Mouse (Mus musculus): Measurements from ENCODE around the gene Mavs. TPM values are rescaled to one million over a fixed set of nuclear protein-coding genes. Genes with fewer than 3 reads are reported as not detected.

Mavs gene
- 10 to 100 TPM; 41.4 to 43.7 TPM for total RNA-seq (2021)
- long read RNA-seq, experiment 1, transcript Mavs-202 (7 exons, 3,057 nt), result minor isoform, 13 of 49 reads
- long read RNA-seq, experiment 1, transcript Mavs-201 (7 exons, 2,867 nt), result major isoform, 16 of 49 reads
- long read RNA-seq, experiment 1, partial matches to known transcripts, result 6 of 49 reads
- long read RNA-seq, experiment 1, other reads (novel, unspliced or antisense), result 14 of 49 reads
- long read RNA-seq, experiment 2, transcript Mavs-202 (7 exons, 3,057 nt), result minor isoform, 13 of 55 reads
- long read RNA-seq, experiment 2, transcript Mavs-201 (7 exons, 2,867 nt), result major isoform, 21 of 55 reads
- long read RNA-seq, experiment 2, partial matches to known transcripts, result 7 of 55 reads
- long read RNA-seq, experiment 2, other reads (novel, unspliced or antisense), result 14 of 55 reads

DNA sequence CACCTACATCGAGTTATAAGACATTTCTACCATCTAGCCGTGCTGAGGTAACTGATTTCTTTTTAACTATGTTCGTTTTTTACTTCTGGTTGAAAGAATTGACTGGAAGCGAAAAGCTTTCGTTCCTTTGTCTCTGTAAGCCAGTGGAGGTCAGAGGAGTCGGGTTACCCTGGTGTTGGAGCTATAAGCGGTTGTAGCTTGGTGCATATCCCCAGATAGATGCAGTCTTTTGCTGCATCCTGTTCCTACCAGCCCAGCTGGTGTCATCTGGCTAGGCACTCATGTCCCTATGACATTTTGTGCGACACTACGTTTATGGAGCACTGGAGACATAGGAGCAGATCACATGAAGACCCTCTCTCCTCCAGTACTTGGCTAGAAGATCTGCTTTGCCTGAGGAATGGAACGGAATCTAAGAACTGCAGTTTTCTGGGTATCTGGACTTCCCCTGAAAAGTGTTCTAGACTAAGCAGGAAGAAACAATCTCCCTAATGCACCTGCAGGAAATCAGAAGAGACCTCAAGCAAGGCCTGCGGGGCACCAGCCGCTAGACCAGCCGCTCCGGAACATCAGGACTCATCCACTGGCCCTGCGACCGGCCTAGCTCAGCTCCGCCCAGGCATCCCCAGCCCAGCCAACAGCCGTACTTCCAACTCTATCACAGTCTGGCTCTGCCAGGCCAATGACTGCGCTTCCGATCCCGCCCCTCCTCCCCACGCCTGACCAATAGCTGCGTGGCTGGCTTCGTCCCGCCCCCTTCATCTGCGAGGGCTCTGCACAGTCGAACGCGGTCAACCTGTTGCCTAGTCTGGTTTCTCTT is at the start of gene Mavs:
Gene Mavs, plus strand, starts transcription at position 757 of the 820 bp plus-strand sequence.
- DNase-seq (ENCODE audit: low spot score), result peak; percentile 96

- DNase-seq (ENCODE audit: low spot score), result no peak
Observed at GRCm38 (mm10) chr2:131186343-131186742, 47.5 kb upstream of the Mavs start.

DNA sequence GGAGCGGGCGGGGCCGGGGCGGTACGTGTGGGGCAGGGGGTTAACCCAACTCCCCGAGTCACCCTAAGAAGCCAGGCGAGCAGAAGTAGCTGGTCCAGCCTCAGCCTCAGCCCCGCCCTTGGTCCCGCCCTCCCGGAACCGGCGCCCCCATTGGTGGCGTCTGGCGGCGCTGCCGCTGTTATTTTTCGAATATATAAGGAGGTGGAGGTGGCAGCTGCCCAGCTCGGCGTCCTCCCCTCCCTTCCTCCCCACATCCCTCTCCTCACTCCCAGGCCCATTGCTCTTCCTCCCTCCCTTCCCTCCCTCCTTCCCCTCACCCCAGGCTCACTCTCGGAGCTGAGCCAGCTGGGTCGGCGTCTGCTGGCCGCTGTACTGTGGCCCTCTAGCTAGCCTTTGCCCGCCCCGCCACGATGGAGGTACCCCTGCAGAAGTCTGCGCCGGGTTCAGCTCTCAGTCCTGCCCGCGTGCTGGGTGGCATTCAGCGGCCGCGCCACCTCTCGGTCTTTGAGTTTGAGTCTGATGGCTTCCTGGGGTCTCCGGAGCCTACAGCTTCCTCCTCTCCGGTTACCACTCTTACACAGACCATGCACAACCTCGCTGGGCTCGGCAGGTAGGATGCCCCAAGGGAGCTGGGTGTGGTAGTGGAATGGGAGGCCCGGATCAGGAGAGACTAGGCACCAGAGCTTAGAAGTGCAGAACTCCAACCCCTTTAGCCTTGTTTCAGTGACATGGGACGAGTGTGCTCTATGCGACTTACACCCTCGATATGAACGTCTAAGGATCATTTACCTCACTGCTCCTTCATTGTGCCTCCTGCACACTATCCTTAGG is 46.9 kb upstream of the Mavs start, which contains the start of the genes Cdc25b and Spef1:
Gene Cdc25b, plus strand, starts transcription at position 179 of the 831 bp plus-strand sequence.
Gene Spef1, minus strand, starts transcription at position 512 of the 831 bp plus-strand sequence.
- DNase-seq (ENCODE audit: low spot score), result peak; percentile 76

DNA sequence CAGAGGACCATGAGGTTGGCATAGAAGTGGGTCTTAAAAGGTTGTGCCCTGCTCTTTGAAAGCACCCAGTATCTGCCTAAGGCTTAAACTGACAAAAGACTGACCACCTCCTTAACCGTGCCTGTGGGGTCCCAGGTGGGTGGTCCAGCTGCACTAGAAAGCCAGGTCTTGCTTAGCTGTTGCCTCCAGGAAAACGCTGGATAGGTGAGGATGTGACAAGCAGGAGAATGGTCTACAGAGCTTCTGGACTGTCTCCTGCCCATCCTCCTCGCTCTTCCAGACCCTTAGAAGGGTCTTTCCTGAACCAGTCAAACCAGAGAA is 46.3 kb upstream of the Mavs start:
- no peak for DNase-seq (ENCODE audit: low spot score)

- no peak for DNase-seq (ENCODE audit: low spot score)
Observed at GRCm38 (mm10) chr2:131188311-131188710, 45.6 kb upstream of the Mavs start.

DNA sequence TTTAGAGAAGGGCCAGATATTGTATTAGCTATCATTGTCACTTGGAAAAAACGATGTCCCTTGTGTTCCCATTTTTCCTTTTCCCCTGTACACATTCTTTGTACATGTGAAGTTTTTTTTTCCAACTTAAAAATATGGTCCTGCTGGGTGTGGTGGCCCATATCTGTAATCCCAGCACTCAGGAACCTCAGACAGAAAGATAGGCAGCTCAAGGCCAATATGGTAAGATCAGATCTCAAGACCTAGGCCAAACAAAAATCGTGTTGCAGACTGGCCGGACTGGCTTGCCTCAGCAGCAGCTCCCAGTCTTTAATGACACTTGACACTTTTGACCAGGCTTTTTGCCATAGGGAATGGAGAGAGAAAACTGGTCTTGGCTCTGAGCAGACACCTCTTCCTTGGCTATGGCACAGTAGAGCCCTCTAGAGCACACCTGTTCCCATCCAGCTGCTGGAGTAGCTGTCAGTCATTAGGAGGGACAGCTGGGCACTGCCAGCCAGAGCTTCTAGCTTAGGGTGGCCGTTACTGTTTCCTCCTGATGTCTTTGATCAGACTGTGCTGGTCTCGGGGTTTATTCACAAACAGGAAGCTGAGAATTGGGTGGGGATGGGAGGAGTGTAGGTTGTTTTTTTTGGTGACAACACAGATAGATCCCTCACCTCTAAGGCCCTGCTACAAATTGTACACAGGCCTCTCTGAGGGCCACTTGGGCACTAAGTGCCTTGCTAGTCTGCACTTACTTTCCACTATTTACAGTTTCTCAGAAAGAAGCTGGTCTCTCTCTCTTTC is 44.1 kb upstream of the Mavs start:
- peak; percentile 61 for DNase-seq (ENCODE audit: low spot score)

DNA sequence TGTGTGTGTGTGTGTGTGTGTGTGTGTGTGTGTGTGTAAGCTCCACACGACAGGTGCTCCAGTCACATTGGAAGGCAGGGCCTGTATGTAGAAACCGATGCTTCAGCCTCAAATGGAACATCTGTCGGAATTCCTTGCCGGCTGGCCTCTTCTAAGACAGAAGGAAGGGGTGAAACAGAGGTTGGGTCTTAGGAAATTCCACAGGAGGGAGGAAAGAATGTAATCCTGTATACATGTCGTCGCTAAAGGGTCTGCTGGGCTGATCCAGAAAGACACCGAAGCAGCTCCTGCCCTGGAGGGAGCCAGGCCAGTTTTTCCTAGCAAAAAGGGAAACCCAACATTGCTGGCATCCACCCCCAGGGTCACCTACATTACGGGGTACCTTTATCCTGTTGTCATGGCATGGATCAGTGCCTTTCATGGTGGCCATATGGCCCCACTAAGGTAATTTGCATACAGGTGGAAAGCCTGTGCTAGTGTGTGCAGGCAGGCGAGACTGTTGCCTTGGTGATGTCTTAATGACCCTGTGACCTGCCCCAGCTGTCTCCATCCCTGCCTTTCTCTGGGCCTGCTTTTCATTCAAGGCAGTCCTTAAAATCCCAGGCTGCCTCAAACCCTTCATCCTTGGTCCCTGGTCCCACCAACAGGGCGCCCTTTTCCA is 43.4 kb upstream of the Mavs start:
- DNase-seq (ENCODE audit: low spot score), result no peak

- DNase-seq (ENCODE audit: low spot score), result no peak
Observed at GRCm38 (mm10) chr2:131191005-131191390, 42.9 kb upstream of the Mavs start.

GRCm38 (mm10) chr2:131196606-131197316 is 37.1 kb upstream of the Mavs start:
- DNase-seq (ENCODE audit: low spot score), result no peak

- DNase-seq (ENCODE audit: low spot score), result no peak
Observed at GRCm38 (mm10) chr2:131200710-131201109, 33.2 kb upstream of the Mavs start.

DNA sequence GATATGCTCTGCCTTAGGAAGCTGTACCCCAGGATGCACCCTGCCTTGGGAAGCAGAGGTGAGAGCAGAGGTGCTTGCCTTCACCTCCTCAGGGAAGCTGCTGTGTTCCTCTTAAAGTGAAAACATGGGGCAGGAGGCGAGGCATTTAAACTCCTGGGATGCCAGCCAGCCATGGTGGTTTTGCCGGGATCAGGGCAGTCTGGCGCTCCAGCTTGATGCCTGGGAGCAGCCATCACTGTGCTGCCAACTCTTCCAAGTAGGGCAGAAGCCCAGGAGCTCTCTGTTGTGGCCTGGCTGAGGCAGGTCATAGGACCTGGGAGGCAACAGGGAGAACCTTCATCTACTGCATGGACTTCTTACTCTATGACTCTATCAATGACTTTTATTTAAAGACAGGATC is 32.6 kb upstream of the Mavs start:
- no peak for DNase-seq (ENCODE audit: low spot score)

DNA sequence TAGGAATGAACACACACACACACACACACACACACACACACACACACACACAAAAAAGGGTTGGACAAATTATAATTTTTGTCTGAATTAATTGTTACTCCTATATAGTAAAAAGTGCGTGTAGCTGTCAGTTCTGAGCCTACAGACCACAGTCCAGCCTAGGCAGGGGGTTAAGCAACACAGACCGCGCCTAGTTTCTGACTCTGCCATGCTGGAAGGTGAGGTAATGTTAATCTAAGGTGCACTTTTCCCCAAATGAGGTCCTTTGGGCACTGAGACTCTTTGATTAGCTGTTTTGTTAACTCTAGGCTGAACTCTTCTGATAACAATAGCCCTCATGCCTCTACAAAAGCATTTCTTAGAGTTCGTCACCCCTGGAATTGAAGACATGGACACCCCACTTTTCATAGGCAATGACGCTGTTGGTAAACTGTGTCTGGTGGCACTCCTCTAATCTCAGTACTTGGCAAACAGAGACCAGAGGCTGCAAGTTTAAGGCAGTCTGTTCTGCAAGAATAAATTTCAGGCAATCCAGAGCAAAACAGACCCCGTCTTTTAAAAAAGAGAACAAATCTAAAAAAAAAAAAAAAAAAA is 29.9 kb upstream of the Mavs start:
- DNase-seq (ENCODE audit: low spot score), result no peak

DNA sequence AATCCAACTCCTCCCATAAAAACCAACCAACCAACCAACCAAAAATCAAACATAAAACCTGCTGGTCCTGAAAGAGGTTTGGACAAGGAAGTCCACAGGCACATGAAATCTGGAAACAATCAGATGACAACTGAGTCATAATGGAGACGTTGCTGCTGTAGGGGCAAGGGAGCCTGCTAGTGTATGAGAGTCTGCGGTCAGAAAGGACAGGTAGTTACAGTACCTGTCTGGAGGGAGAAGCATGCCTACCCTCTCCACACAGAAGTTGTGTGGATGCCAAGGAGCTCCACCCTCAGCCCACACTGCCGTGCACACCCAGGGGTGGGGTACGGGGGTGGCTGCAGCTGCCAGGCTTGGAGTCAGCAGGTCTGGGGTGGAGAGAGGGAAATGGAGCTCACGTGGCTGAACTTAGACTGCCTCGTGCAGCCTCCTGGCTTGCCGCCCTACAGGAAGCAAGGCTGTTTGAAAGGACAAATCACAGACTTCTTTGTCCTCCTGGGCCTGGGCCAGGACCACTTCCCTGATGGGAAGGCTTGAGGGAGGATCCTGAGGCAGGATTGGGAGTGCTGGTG is 29.4 kb upstream of the Mavs start:
- DNase-seq (ENCODE audit: low spot score), result peak; percentile 95

- no peak for DNase-seq (ENCODE audit: low spot score)
Observed at GRCm38 (mm10) chr2:131205521-131206182, 28.2 kb upstream of the Mavs start.

DNA sequence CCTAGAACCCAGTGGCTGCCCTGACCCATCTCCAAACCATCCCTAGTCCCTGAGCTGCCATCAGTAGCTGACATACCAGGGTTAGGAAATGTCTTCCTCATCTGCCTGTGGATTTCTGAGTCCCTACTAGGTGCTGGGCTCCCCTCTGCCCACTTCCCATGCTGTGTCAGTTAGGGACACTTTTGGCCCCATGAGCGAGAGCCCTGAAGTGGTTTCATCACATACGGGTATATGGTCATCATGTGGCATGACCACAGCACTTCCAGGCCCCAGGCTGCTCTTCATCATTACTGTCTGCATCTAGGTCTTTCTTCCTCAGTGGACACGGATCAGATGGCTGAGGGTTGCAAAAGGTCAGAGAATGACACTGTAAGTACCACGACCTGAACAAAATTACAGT is 27.1 kb upstream of the Mavs start, which contains the start of gene Ap5s1:
Gene Ap5s1, plus strand, starts transcription at position 301 of the 400 bp plus-strand sequence.
- DNase-seq (ENCODE audit: low spot score), result no peak

- no peak for DNase-seq (ENCODE audit: low spot score)
Observed at GRCm38 (mm10) chr2:131208356-131208755, 25.5 kb upstream of the Mavs start.

DNA sequence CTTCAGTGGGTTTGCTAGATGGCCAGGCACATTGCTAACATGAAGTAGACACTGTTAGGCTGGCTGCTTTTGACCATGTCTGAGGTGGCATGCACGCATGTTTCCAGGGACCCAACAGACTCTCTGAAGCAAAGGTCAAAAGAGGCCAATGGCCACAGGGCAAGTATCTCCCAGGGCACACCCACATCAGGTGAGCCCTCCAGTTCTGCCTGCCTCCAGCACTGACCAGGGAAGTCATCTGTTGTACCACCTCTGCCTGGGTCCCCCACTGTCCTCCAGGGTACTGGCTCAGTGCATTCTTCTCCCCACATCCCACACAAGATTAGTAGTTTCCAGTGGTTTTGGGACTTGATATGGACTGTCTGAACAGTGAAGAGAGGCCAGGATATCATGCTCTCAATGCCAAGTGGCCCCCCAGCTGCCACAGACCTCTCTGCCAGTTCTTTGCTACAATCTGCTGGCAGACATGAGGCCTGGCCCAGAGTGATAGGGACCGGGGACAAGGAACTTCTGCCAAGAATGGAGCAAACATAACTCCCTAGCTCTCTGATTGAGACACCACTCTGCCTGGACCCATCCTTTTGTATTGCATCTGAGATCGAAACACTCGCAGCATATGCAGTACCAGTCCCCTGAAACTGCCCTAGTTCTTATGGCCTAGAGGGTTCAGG is 24.6 kb upstream of the Mavs start:
- no peak for DNase-seq (ENCODE audit: low spot score)

Measured in gastrocnemius, adult 18-20 months (tissue).